Mouse (Mus musculus): ENCODE measurements around the gene Sdc3.

GRCm38 (mm10) chr4:130814742-130815330, 22.5 kb downstream of the Sdc3 start:
- no peak for TF ChIP-seq EP300 (IDR thresholded peaks at IDR 0.05; ENCODE audit: low read length)
- no peak for TF ChIP-seq POLR2A (IDR thresholded peaks at IDR 0.05; ENCODE audit: low read depth, low read length)
- no peak for TF ChIP-seq RCOR1 (conservative IDR thresholded peaks at IDR 0.05; ENCODE audit: low read depth, low read length)
- TF ChIP-seq USF1 (IDR thresholded peaks at IDR 0.05; ENCODE audit: low read depth, low read length), result no peak
- no peak for TF ChIP-seq MXI1 (IDR thresholded peaks at IDR 0.05; ENCODE audit: low read depth, low read length)
- no peak for TF ChIP-seq CTCF (conservative IDR thresholded peaks at IDR 0.05 in 1 of 2, IDR thresholded peaks at IDR 0.05 in 1 of 2; ENCODE audit: low read depth in 2 of 2, low read length in 2 of 2)
- TF ChIP-seq MEF2A (IDR thresholded peaks at IDR 0.05; ENCODE audit: borderline replicate concordance, low read depth, low read length), result no peak
- TF ChIP-seq USF2 (conservative IDR thresholded peaks at IDR 0.05; ENCODE audit: low read depth, low read length), result no peak
- TF ChIP-seq MAX (IDR thresholded peaks at IDR 0.05; ENCODE audit: low read length), result no peak
- TF ChIP-seq MAFK (IDR thresholded peaks at IDR 0.05; ENCODE audit: insufficient replicate concordance, low read length), result no peak
- TF ChIP-seq ZNF384 (IDR thresholded peaks at IDR 0.05; ENCODE audit: low read depth, low read length), result no peak
